Mouse (Mus musculus) layer of hippocampus, postnatal 25 days (tissue): ENCODE measurements around the gene Ralgps1. TPM values are rescaled to one million over a fixed set of nuclear protein-coding genes. Genes with fewer than 3 reads are reported as not detected.
A peak's percentile ranks its signal among the peaks of the same experiment; 100 is the strongest.
"Not testable (repeated sequence)": the region's sequence is repeated elsewhere in the genome, so short reads cannot be mapped to it uniquely, and the experiment has no call there.

Source experiments
- DNase-seq, 2 experiments: peaks; one replicate each; pipeline ENCODE4 v3.0.0; 2022; ENCODE audit warnings: mixed read lengths in 2 of 2, low spot score in 1 of 2; ENCODE audit errors: extremely low spot score in 1 of 2
- total RNA-seq, 2 experiments: library from RNA; stranded (reverse); gene quantifications; 2 replicates each; pipeline ENCODE4 v1.2.3; 2021

Ralgps1 gene
- total RNA-seq, 2 experiments from 2014 or later: 53.9 to 63.2 TPM

- DNase-seq: peak in 1 of 2 experiments; percentile 57
These were observed 152.2 kb downstream of the Ralgps1 start for GRCm38 (mm10) chr2:33218903-33219625.

GRCm38 (mm10) chr2:33217425-33217794 is 153.9 kb downstream of the Ralgps1 start:
- DNase-seq: no peak

DNA sequence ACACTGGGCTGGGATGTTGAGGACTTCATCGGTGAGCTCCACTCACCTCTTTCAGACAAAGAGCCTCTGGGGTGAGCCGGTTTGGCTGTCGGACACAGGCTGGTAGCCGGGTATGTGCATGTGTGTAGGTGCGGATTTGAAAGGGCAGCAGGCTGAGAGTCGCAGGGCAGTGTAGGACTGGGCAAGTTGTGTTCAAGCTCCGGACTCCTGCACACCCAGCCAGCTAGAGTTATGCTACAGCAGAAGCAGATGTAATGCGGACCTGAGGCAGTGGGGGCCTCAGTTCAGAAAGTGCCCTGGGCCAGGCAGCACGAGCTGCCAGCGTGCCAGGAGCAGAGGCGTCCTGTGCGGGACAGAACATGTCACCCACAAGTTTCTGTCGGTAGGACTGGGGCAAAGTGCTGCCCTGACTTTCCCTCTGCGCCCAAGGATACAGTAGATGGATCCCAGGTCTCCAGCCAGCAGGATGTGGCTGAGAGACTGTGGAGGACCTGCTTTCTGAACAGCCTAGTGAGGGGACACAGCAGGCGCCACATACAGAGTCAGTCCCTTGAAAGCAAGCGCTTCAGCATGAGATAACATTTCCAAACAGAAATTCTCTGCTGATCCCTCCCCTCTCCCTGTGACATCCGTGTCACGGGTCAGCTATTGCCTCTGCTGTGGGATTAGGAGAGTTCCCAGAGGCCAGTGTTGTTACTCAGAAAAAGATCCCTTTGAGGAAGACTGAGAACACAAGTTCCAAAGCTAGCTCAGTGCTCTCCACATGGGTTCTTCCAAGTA is 154.5 kb downstream of the Ralgps1 start:
- DNase-seq: no peak

DNA sequence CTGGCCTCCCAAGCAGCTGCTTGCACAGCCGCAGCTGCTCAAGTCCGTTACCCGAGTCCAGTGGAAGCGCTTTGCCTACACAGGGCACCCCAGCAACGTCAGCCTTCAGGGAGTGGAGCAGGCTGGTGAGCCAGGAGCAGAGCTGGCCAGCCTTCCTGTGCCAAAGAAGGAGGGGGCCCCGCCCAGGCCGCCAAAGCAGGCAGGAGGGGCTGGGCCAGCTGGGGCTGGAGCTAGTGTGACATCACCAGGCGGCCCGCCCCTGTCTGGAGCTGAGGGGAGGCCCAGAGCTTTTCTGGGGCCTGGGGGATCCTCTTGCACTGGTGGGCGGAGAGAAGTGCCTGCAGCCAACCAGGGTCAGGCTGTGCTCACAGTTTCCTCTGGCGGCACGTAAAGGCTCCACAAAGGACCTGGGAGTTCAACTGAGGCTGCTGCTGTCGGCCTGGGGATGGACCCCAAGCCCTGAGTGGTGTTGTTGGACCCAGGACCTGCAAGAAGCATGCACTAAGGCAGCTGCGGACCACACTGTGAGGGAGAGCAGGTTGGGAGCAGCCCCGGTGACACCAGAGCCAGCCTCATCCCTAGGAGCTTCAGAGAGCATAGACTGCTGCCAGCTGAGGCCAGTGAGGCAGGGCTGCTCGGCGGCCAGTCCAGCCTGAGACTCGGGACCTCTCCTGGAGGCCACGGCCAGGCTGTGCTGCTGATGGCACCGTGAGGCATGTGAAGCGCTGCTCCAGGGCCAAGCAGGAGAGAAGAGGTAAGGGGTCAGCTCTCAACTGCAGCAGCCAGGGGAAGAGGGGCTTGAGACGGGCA is 155.4 kb downstream of the Ralgps1 start, which contains the start of gene Angptl2:
Gene Angptl2, plus strand, starts transcription at position 370 of the 810 bp plus-strand sequence.
- peak in 1 of 2 experiments; percentile 51 for DNase-seq

- no peak for DNase-seq
These were observed 156.0 kb downstream of the Ralgps1 start for GRCm38 (mm10) chr2:33215177-33215699.

DNA sequence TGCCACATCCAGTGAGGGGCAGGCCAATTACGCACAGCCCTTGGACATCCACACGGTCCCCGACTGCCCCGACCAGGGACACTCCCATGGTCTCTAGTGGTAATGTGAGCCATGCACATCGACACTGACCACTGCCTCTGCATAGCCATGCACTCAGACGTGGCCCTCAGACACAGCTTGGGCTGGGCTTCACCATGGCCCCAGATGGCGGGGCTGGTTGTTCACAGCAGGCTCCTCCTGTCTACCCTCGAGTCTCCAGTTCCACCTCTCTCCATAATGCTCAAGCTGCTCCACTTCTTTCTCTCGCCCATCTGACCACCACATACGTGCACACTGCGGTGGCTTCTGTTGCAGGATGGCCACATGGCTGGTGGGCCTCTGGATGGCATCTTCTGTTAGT is 160.0 kb downstream of the Ralgps1 start:
- not testable (repeated sequence) for DNase-seq

- DNase-seq: no peak
These were observed 160.4 kb downstream of the Ralgps1 start for GRCm38 (mm10) chr2:33210841-33211240.

DNA sequence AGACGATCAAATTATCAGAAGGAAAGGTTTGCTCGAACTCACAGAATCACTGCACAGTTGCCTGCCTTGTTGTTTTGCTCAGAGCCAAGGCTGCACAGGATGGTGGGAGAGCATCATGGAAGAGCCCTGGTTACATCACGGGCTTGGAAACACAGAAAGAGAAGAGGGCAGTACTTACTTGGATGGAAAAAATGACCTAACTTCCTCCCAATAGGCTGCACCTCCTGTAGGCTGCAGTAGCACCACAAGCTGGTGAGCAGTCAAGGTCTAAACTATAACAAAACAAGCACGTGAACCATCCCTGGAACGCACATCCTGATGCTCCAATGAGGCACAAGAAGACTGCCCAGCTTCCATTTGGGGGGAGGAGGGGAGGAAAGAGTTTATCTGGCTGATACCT is 163.2 kb downstream of the Ralgps1 start:
- no peak for DNase-seq

GRCm38 (mm10) chr2:33207069-33207468 is 164.2 kb downstream of the Ralgps1 start:
- no peak for DNase-seq

GRCm38 (mm10) chr2:33205939-33206525 is 165.3 kb downstream of the Ralgps1 start:
- no peak for DNase-seq

DNA sequence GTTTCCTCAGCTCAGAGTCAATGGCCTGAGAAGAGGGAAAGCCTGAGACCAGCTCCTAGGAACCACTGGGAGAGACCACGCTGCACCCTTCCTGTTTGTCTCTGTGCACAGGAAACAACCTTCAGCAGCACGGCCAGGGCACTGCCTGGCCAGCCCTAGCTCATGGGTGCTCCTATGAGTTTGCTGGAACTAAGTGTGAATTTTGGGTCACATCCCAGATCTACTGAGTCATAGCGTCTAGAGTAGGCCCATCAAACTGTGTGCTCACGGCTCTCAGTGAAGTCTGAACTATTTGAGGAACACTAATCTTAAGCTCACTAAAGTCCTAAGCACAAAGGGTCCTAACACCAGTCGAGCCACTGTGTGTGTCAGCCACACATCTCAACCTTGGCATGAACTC is 166.3 kb downstream of the Ralgps1 start:
- no peak for DNase-seq

- DNase-seq: no peak
These were observed 168.0 kb downstream of the Ralgps1 start for GRCm38 (mm10) chr2:33203284-33203683.

GRCm38 (mm10) chr2:33200368-33201068 is 170.8 kb downstream of the Ralgps1 start:
- no peak for DNase-seq

DNA sequence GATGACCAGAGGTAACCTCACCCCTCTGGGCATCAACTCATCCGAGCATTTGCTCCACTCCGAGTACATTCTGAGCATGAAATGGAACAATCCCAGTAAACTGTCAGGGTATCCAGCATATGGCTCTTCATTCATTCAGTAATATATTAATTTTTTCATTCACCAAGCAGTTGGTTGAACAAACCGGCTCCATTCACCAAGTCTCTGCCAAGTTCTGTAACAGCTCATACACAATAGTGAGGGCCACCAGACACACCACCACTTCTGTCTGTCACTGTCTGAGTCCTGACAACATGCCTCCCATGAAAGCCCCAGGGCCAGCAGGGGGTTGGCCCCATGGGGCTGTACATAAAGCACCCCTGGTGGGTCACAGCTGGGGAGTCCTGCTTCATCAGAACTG is 181.3 kb downstream of the Ralgps1 start:
- DNase-seq: no peak

GRCm38 (mm10) chr2:33188925-33189670 is 182.2 kb downstream of the Ralgps1 start:
- no peak for DNase-seq

GRCm38 (mm10) chr2:33187874-33188273 is 183.4 kb downstream of the Ralgps1 start:
- DNase-seq: no peak

- no peak for DNase-seq
These were observed 184.8 kb downstream of the Ralgps1 start for GRCm38 (mm10) chr2:33186505-33186904.

DNA sequence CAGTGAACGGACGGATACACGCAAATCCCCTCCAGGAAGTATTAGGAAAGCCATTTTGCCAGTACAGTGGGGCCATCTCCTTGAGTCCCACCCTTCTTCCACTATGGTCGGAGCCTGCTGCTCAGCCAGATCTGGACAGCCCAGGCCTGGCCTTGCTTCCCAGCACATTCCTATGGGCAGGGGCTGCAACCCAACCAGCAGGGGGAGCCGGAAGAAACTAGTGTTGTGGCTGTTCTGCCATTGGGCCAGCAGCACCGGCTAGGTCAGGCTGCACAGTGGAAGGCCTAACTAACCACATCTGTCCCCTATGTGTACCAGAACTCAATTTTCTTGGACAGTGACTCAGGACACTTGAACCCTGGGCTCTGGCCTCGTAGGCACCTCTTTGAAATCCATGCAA is 186.0 kb downstream of the Ralgps1 start:
- peak in 1 of 2 experiments; percentile 53 for DNase-seq

DNA sequence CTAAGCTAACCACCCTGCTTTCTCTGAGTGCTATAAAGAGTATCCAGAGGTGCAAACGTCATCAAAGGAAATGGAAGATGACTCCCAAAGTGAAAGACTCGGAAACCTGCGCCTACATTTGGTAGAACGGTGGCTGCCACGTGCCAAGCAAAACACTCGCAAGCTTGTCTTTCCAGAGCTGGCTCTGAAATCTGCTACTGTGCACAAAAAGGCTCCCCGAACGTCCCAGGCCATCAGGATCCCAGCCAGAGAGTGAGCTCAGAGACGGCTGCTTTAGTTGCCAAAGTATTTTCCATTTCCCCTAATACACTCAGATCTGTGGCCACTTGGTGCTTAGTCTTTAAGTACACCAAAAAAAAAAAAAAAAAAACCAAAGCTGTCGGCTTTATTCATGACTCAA is 186.6 kb downstream of the Ralgps1 start:
- DNase-seq: no peak
